Mouse (Mus musculus) heart, embryonic 15.5 days (tissue): ENCODE measurements at regions not wholly inside any gene's neighbourhood (a gene's known extent, or its start where the extent isn't known, plus 50 kb on each side); places are given as distances from the start of the nearest gene placed in this dataset.

Experiments
- ATAC-seq: fragments of 200-750 bp; cut with Nextera tagmentation; replicated peaks from 2 replicates; pipeline ENCODE4 v1.8.0; 2017; ENCODE audit warnings: low read depth, moderate TSS enrichment; ENCODE audit not compliant: insufficient number of reproducible peaks, insufficient read depth, low FRiP score
- H3K27ac ChIP-seq: fragments of 300-500 bp; sonication (generic); 2 replicates; pipeline ENCODE4 v1.5.1; 2015; ENCODE audit warnings: mild to moderate bottlenecking, inconsistent platforms
- H3K27me3 ChIP-seq: fragments of 300-500 bp; sonication (generic); 2 replicates; pipeline ENCODE4 v1.6.1; 2015; ENCODE audit warnings: inconsistent platforms
- H3K36me3 ChIP-seq: fragments of 300-500 bp; sonication (generic); 2 replicates; pipeline ENCODE4 v1.6.1; 2015; ENCODE audit warnings: mild to moderate bottlenecking, inconsistent platforms
- H3K4me1 ChIP-seq: fragments of 300-500 bp; sonication (generic); replicated peaks from 2 replicates; pipeline ENCODE4 v1.6.1; 2015; ENCODE audit warnings: inconsistent platforms
- H3K4me2 ChIP-seq: fragments of 300-500 bp; sonication (generic); 2 replicates; pipeline ENCODE4 v1.6.1; 2015; ENCODE audit warnings: inconsistent platforms, mild to moderate bottlenecking, moderate library complexity
- H3K4me3 ChIP-seq: fragments of 300-500 bp; sonication (generic); 2 replicates; pipeline ENCODE4 v1.5.1; 2015; ENCODE audit warnings: mild to moderate bottlenecking, inconsistent platforms
- H3K9ac ChIP-seq: fragments of 300-500 bp; sonication (generic); 2 replicates; pipeline ENCODE4 v1.6.1; 2015; ENCODE audit warnings: mild to moderate bottlenecking, inconsistent platforms
- H3K9me3 ChIP-seq: fragments of 300-500 bp; sonication (generic); replicated peaks from 2 replicates; pipeline ENCODE4 v1.6.1; 2016; ENCODE audit warnings: inconsistent platforms
- WGBS: fragments of 180-500 bp; shearing (Covaris S2); methylation state at CpG from one replicate; pipeline ENCODE4 v1.1.7; 2015; ENCODE audit warnings: mixed read lengths; 5-methylcytosine and 5-hydroxymethylcytosine counted together

DNA sequence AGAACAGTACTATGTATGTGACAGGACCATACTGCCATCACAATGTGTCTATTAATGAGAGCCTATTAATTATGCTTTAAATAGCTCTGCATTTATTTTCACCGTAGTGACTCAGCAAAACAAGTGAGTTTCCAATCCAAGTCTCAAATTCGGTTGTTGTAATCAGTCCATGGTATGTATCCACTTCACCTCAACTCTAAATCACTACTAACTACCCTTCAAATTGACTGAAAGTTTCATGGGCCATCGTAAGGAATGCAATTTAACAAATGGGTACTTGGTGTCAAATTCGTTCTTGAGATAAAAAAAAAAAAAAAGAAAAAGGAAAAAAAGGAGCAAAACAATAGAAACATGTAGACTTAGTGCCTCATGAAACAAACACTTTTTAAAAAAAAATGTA is 433.2 kb downstream of the 1190002N15Rik start:
- Histone ChIP-seq H3K36me3 (no peaks in the 10 kb centered on the region), H3K9me3 (no peaks in the 10 kb centered on the region), H3K4me1 (no peaks in the 10 kb centered on the region), H3K27me3 (no peaks in the 10 kb centered on the region), H3K27ac (no peak overlapping the region), H3K4me3 (no peak overlapping the region), H3K4me2 (no peak overlapping the region), H3K9ac (no peak overlapping the region)
- WGBS = 80% methylated on average over 4 of the region's 4 CpGs
- ATAC-seq = no peak

- no peak overlapping the region for H3K9ac ChIP-seq
- H3K27ac ChIP-seq = no peak overlapping the region
- no peaks in the 10 kb centered on the region for H3K9me3 ChIP-seq
- 68% methylated on average over 3 of the region's 3 CpGs for WGBS
- no peak overlapping the region for H3K4me2 ChIP-seq
- H3K27me3 ChIP-seq = no peaks in the 10 kb centered on the region
- H3K36me3 ChIP-seq = no peaks in the 10 kb centered on the region
- ATAC-seq = no peak
- no peaks in the 10 kb centered on the region for H3K4me1 ChIP-seq
- H3K4me3 ChIP-seq = no peak overlapping the region
Observed at GRCm38 (mm10) chr9:94101958-94102357, 435.9 kb downstream of the 1190002N15Rik start.

DNA sequence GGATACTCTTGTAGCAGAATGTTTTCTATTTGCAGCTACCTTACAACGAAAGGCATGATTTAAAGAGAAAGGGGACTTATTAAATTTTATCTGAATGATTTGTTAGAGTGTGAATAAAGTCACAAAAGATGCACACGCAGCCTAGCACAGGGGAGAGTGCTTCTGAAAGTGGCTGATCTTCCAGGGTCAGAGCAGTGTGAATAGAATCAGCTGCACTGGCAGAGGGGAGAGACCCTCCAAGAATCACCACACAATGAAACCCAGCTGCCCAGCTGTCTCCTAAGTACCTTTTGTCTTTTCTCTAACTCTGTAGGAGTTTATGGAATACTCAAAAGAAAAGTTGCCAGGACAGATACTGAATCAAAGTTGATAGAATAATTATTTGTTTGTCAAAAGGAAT is 443.1 kb downstream of the 1190002N15Rik start:
- Histone ChIP-seq H3K36me3 (no peaks in the 10 kb centered on the region), H3K4me3 (no peak overlapping the region), H3K27me3 (no peaks in the 10 kb centered on the region), H3K27ac (no peak overlapping the region), H3K4me2 (no peak overlapping the region), H3K9me3 (no peaks in the 10 kb centered on the region), H3K4me1 (no peaks in the 10 kb centered on the region), H3K9ac (no peak overlapping the region)
- WGBS = 65% methylated on average over 2 of the region's 2 CpGs
- no peak for ATAC-seq

DNA sequence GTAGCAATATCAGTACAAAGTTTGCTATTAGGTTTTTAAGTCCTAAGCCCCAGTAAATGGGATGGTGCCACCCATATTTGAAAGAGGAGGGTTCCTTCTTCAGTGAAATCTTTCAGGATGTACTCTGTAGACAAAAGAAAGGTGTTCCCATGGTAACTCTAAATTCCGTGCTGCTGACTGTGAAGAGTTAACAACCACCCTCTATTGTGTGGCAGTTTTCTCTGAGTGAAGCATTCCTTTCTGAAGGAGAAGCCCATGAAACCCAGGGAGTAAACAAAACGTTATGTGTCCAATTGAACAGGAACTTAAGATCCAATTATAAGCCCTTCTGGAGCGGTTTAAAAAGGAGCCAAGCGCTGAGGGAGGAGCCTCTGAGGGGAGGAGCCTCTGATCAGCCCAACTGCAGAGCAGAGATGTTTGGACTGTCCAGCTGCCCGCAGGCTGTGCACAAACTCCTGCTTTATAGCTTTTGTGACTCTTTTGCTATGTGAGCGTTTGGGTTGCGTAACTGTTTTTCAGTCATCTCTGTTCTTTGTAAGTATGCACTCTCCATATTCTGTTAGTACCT is 446.1 kb downstream of the 1190002N15Rik start:
- H3K27me3 ChIP-seq = no peaks in the 10 kb centered on the region
- H3K4me1 ChIP-seq = no peaks in the 10 kb centered on the region
- H3K4me3 ChIP-seq = no peak overlapping the region
- WGBS = 64% methylated on average over 7 of the region's 7 CpGs
- no peak overlapping the region for H3K9ac ChIP-seq
- no peak for ATAC-seq
- no peak overlapping the region for H3K4me2 ChIP-seq
- no peaks in the 10 kb centered on the region for H3K36me3 ChIP-seq
- no peaks in the 10 kb centered on the region for H3K9me3 ChIP-seq
- H3K27ac ChIP-seq = no peak overlapping the region

GRCm38 (mm10) chr9:94089759-94090158 is 448.1 kb downstream of the 1190002N15Rik start:
- Histone ChIP-seq H3K27me3 (no peaks in the 10 kb centered on the region), H3K9me3 (no peaks in the 10 kb centered on the region), H3K4me1 (no peaks in the 10 kb centered on the region), H3K9ac (no peak overlapping the region), H3K4me2 (no peak overlapping the region), H3K4me3 (no peak overlapping the region), H3K27ac (no peak overlapping the region), H3K36me3 (no peaks in the 10 kb centered on the region)
- ATAC-seq = no peak
- WGBS = 75% methylated on average over 1 of the region's 1 CpGs

GRCm38 (mm10) chr9:94083629-94084411 is 454.1 kb downstream of the 1190002N15Rik start:
- Histone ChIP-seq H3K9me3 (no peaks in the 10 kb centered on the region), H3K36me3 (no peaks in the 10 kb centered on the region), H3K4me3 (no peak overlapping the region), H3K4me2 (no peak overlapping the region), H3K27ac (no peak overlapping the region), H3K9ac (no peak overlapping the region), H3K27me3 (no peaks in the 10 kb centered on the region), H3K4me1 (no peaks in the 10 kb centered on the region)
- 77% methylated on average over 3 of the region's 3 CpGs for WGBS
- ATAC-seq = no peak

- H3K36me3 ChIP-seq = no peaks in the 10 kb centered on the region
- H3K27ac ChIP-seq = no peak overlapping the region
- WGBS = 47% methylated on average over 2 of the region's 2 CpGs
- H3K27me3 ChIP-seq = no peaks in the 10 kb centered on the region
- no peak overlapping the region for H3K9ac ChIP-seq
- no peak overlapping the region for H3K4me2 ChIP-seq
- no peak for ATAC-seq
- no peaks in the 10 kb centered on the region for H3K4me1 ChIP-seq
- no peak overlapping the region for H3K4me3 ChIP-seq
- H3K9me3 ChIP-seq = no peaks in the 10 kb centered on the region
Observed at GRCm38 (mm10) chr9:94074904-94075303, 463.0 kb downstream of the 1190002N15Rik start.

GRCm38 (mm10) chr9:94067121-94067520 is 470.8 kb downstream of the 1190002N15Rik start:
- Histone ChIP-seq H3K4me3 (no peak overlapping the region), H3K4me1 (no peaks in the 10 kb centered on the region), H3K4me2 (no peak overlapping the region), H3K36me3 (no peaks in the 10 kb centered on the region), H3K27ac (no peak overlapping the region), H3K9me3 (no peaks in the 10 kb centered on the region), H3K27me3 (no peaks in the 10 kb centered on the region), H3K9ac (no peak overlapping the region)
- WGBS = 43% methylated on average over 1 of the region's 1 CpGs
- no peak for ATAC-seq

DNA sequence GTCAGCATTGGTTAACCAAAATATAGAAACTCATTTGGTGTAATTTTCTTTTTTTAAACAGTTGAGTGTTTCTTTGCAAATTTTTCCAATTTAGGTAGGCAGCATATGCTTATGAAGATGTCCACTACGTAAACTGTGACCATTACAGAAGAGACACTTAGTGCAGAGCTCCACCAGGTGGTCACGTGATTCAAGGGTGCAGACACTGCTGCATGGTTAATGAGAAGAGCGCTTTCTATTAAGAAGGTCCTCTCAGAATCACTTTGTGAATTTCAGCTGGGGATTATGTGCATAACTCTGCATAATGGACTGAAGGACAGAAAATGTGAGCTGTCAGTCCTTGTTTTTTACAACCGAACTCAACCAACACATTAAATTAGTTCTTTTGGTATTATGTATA is 484.7 kb downstream of the 1190002N15Rik start:
- ATAC-seq = no peak
- 75% methylated on average over 4 of the region's 4 CpGs for WGBS

DNA sequence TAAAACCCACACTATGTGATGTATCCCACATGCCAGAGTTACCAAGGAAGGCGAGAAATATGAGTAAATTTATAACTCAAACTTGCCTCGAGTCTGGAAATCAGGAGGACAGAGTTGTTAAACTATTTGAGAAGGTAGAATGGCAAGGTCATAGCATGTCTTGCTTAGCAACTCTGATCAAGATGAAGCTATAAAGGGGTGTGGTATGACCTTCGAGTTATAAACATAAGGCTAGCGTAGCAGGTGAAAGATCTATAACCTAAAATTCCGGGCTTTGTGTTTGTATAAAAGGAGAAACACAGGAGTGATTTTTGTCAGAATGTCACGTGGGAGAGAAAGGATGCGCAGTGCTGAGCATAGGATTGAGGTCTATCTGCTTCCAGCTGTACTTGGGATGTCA is 490.0 kb downstream of the 1190002N15Rik start:
- Histone ChIP-seq H3K4me3 (no peak overlapping the region), H3K4me1 (no peaks in the 10 kb centered on the region), H3K9me3 (no peaks in the 10 kb centered on the region), H3K36me3 (no peaks in the 10 kb centered on the region), H3K27me3 (no peaks in the 10 kb centered on the region), H3K4me2 (no peak overlapping the region), H3K9ac (no peak overlapping the region), H3K27ac (no peak overlapping the region)
- WGBS = 82% methylated on average over 7 of the region's 7 CpGs
- ATAC-seq = no peak

More for the DNA sequence above, 484.7 kb downstream of the 1190002N15Rik start:
- Histone ChIP-seq H3K9me3 (no peaks in the 10 kb centered on the region), H3K9ac (no peak overlapping the region), H3K4me1 (no peaks in the 10 kb centered on the region), H3K4me2 (no peak overlapping the region), H3K27me3 (no peaks in the 10 kb centered on the region), H3K27ac (no peak overlapping the region), H3K4me3 (no peak overlapping the region), H3K36me3 (no peaks in the 10 kb centered on the region)

GRCm38 (mm10) chr9:94045462-94046126 is 492.3 kb downstream of the 1190002N15Rik start:
- Histone ChIP-seq H3K27ac (no peak overlapping the region), H3K27me3 (no peaks in the 10 kb centered on the region), H3K9ac (no peak overlapping the region), H3K9me3 (no peaks in the 10 kb centered on the region), H3K4me3 (no peak overlapping the region), H3K4me1 (no peaks in the 10 kb centered on the region), H3K36me3 (no peaks in the 10 kb centered on the region), H3K4me2 (no peak overlapping the region)
- no peak for ATAC-seq
- 73% methylated on average over 3 of the region's 3 CpGs for WGBS
